Mouse (Mus musculus): ENCODE measurements at regions not wholly inside any gene's neighbourhood (a gene's known extent, or its start where the extent isn't known, plus 50 kb on each side); places are given as distances from the start of the nearest gene placed in this dataset.
A peak's percentile ranks its signal among the peaks of the same experiment; 100 is the strongest.

DNA sequence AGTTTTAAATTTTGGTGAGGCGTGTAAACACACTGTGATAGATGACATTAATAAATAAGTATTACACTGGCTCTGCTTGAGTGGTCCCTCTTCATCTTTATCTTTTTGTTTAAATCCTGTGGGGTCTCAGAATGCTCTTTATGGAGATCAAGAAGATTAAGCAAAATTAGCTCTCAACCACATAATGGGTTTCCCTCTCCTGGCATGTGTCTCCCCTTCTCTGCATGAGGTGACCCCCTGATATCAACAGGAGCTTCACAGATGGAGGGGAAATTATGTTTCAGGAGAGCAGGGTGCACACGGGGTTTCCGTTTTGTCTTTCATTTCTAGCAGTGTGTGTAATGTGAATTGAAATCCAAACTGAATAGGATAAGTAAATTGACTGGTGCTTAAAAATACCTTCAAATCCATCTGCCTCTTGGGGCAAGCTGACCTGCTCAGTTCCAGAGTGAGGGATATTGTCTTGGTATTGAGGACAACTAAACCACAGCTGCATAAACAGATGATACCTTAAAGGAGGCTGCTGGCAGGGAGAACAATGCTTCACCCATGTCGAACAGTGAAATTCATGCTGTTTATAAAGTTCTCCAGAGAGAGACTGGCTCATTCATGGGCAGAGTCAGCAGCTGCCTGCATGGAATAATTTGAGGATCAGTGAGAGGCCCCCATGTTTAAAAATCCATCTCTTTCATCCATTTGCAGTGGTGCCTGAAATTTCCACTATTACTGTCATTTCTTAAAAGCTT, 518.3 kb upstream of the Nr2f1 start:
- no peak for TF ChIP-seq CTCF (IDR thresholded peaks at IDR 0.05)
- TF ChIP-seq EP300 (IDR thresholded peaks at IDR 0.05), result no peak
- DNase-seq (ENCODE audit: low spot score) (no peak), ATAC-seq (no peak)
- no peaks in the 10 kb centered on the region for H3K9me3 ChIP-seq (ENCODE audit: low read length)
- no peak overlapping the region for H3K4me3 ChIP-seq (ENCODE audit: low read depth, low read length)
- WGBS, result 72% methylated on average over 4 of the region's 4 CpGs
- no peaks in the 10 kb centered on the region for H3K27me3 ChIP-seq (replicated peaks; ENCODE audit: insufficient read depth, low read length)
- H3K9ac ChIP-seq (replicated peaks; ENCODE audit: low read depth), result no peak overlapping the region
- no peaks in the 10 kb centered on the region for H3K4me1 ChIP-seq (ENCODE audit: insufficient read depth, low read depth, low read length)
- no peaks in the 10 kb centered on the region for H3K36me3 ChIP-seq (ENCODE audit: insufficient read depth, low read length)
- no peak overlapping the region for H3K27ac ChIP-seq (ENCODE audit: low read length)
- H3K4me2 ChIP-seq (replicated peaks; ENCODE audit: low read depth, low read length), result no peak overlapping the region

DNA sequence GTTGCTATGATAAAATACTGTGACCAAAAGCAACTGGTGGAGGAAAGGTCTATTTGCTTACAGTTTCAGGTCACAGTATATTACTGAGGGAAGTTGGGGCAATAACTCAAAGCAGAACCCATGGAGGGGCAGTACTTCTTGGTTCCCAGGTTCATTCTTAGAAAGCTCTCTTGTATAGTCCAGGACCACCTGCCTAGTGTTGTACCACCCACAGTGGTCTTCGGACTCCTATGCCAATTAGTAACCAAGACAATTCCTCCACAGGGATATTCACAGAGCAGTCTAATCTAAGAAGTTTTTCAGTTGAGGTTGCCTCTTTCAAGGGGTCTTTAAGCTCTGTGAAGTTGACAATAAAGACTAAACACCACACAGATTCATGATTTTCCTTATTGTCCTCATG, 517.6 kb upstream of the Nr2f1 start:
- DNase-seq (ENCODE audit: low spot score) (no peak), ATAC-seq (no peak)
- TF ChIP-seq CTCF (IDR thresholded peaks at IDR 0.05), result no peak
- TF ChIP-seq EP300 (IDR thresholded peaks at IDR 0.05), result no peak
- Histone ChIP-seq H3K9ac (replicated peaks; ENCODE audit: low read depth) (no peak overlapping the region), H3K27ac (ENCODE audit: low read length) (no peak overlapping the region), H3K36me3 (ENCODE audit: insufficient read depth, low read length) (no peaks in the 10 kb centered on the region), H3K4me1 (ENCODE audit: insufficient read depth, low read depth, low read length) (no peaks in the 10 kb centered on the region), H3K9me3 (ENCODE audit: low read length) (no peaks in the 10 kb centered on the region), H3K4me3 (ENCODE audit: low read depth, low read length) (no peak overlapping the region), H3K27me3 (replicated peaks; ENCODE audit: insufficient read depth, low read length) (no peaks in the 10 kb centered on the region), H3K4me2 (replicated peaks; ENCODE audit: low read depth, low read length) (no peak overlapping the region)
- 92% methylated on average over 1 of the region's 1 CpGs for WGBS

DNA sequence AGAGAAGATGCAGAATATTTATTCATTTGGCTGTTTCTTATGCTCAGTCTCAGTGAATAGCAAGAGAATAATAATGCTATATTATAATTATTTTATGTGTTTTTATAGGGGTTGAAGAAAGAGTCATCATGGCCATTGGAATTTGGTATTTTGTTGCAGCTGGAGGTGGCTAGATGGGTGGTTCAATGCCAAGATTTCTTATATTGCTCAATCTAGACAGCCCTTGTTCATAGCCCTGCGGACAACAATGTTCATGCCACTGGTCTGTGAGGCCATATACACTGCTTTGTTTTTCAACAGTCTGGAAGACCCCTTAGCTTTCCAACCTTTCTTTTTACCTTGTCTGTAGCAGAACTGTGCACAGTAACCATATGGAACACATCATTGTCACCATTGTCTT, 505.1 kb upstream of the Nr2f1 start:
- DNase-seq (ENCODE audit: low spot score) (no peak), ATAC-seq (no peak)
- H3K27ac ChIP-seq (ENCODE audit: low read length), result no peak overlapping the region
- WGBS, result 79% methylated on average over 1 of the region's 1 CpGs
- no peak overlapping the region for H3K9ac ChIP-seq (replicated peaks; ENCODE audit: low read depth)
- H3K4me2 ChIP-seq (replicated peaks; ENCODE audit: low read depth, low read length), result no peak overlapping the region
- H3K4me1 ChIP-seq (ENCODE audit: insufficient read depth, low read depth, low read length), result no peaks in the 10 kb centered on the region
- H3K4me3 ChIP-seq (ENCODE audit: low read depth, low read length), result no peak overlapping the region
- H3K36me3 ChIP-seq (ENCODE audit: insufficient read depth, low read length), result no peaks in the 10 kb centered on the region
- H3K27me3 ChIP-seq (replicated peaks; ENCODE audit: insufficient read depth, low read length), result no peaks in the 10 kb centered on the region
- no peak for TF ChIP-seq CTCF (IDR thresholded peaks at IDR 0.05)
- TF ChIP-seq EP300 (IDR thresholded peaks at IDR 0.05), result no peak
- no peaks in the 10 kb centered on the region for H3K9me3 ChIP-seq (ENCODE audit: low read length)

DNA sequence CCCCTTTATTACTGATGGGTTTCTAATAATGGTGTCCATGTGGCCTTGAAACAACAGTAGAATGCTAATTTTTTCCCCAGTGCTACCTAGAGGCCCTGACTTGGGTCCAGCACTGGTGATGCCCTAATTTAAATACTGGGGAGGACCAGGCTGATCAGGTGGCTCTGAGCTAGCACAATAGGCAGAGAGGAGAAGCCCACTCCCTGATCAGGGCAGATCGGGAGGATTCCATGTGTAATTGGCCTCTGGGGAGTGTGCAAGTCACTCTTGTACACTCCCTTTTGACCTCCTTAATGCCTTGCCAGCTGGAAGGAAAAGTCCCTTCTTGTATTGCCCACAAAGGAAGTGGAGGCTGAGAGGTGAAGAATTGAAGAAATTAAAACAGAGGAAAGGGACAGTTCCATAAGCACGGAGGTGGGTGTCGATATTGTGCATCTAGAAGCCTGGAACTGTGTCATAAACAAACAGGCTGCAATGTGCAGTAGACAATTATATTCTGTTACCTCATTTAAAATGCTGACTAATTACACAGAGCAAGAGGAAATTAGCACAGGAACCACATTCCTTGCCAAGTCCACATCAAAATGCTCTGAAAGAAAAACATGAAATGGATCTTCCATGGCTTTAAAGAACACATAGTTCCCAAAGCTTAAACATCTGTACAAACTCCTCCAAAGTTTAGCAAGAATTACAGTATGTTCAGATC, 498.4 kb upstream of the Nr2f1 start:
- DNase-seq (ENCODE audit: low spot score) (peak; percentile 16), ATAC-seq (peak; percentile 14; the same call in 1 of the 2 replicates)
- Histone ChIP-seq H3K4me1 (ENCODE audit: insufficient read depth, low read depth, low read length) (no peaks in the 10 kb centered on the region), H3K4me3 (ENCODE audit: low read depth, low read length) (no peak overlapping the region), H3K36me3 (ENCODE audit: insufficient read depth, low read length) (no peaks in the 10 kb centered on the region), H3K27ac (ENCODE audit: low read length) (no peak overlapping the region), H3K9me3 (ENCODE audit: low read length) (no peaks in the 10 kb centered on the region), H3K9ac (replicated peaks; ENCODE audit: low read depth) (no peak overlapping the region), H3K27me3 (replicated peaks; ENCODE audit: insufficient read depth, low read length) (no peaks in the 10 kb centered on the region), H3K4me2 (replicated peaks; ENCODE audit: low read depth, low read length) (no peak overlapping the region)
- TF ChIP-seq EP300 (IDR thresholded peaks at IDR 0.05), result 0 out of 2 replicates have a peak, but pooled peaks have one; percentile 36
- TF ChIP-seq CTCF (IDR thresholded peaks at IDR 0.05), result no peak
- 38% methylated on average over 3 of the region's 3 CpGs for WGBS

DNA sequence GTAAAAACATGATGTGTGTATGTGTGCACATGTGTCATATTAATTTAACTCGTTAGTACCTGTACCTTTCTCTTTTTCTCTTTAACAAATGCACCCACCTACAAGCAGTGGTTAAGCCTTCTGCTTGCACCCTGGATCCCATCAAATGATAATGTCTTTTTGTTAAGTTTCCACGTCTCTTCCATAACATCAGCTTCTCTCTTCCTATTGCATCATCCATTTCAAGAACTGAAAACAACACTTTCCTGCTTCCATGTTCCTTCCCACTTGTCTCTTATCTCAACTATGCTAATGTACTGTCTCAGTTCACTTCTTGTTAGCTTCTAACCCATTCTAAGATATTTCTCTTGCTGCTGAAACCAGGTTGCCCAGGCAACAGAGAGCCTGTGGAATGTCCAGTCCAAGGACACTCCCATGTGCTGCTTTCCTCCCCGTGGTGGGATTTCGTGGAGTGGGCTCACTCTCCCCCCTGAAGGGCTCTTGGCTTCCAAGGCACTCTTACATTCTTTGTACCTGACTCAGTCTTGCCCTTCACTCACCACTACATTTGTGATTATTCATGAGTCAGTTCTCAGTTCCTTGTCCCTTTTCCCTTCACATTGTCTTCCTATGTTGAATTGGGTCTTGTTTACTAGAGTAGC, 479.8 kb upstream of the Nr2f1 start:
- Histone ChIP-seq H3K9me3 (ENCODE audit: low read length) (no peaks in the 10 kb centered on the region), H3K36me3 (ENCODE audit: insufficient read depth, low read length) (no peaks in the 10 kb centered on the region), H3K9ac (replicated peaks; ENCODE audit: low read depth) (no peak overlapping the region), H3K27me3 (replicated peaks; ENCODE audit: insufficient read depth, low read length) (no peaks in the 10 kb centered on the region), H3K4me2 (replicated peaks; ENCODE audit: low read depth, low read length) (no peak overlapping the region), H3K27ac (ENCODE audit: low read length) (no peak overlapping the region), H3K4me1 (ENCODE audit: insufficient read depth, low read depth, low read length) (no peaks in the 10 kb centered on the region), H3K4me3 (ENCODE audit: low read depth, low read length) (no peak overlapping the region)
- DNase-seq (ENCODE audit: low spot score), result peak; percentile 76
- ATAC-seq, result peak; percentile 100
- TF ChIP-seq EP300 (IDR thresholded peaks at IDR 0.05) (peak; percentile 88; the same call in 1 of the 2 replicates), CTCF (IDR thresholded peaks at IDR 0.05) (no peak)
- 26% methylated on average over 4 of the region's 4 CpGs for WGBS

DNA sequence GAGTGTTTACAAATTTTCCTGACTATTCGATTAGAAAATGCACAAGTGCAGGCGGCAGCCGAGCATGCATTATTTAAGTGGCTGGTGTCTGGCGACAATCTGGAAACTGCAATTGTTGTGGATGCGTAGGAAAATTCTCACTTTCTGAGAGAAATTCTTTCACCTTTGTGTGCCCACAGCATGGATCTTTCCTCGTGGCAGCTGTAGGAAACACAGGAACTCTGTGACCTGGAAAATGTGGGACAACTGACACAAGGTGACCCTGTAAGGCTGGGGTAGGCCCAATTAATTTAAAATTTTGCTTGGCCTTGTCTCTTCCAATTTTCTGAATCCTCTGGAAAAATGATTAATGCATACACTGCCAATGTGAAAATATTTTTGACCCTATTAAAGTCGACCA, 478.7 kb upstream of the Nr2f1 start:
- no peak overlapping the region for H3K27ac ChIP-seq (ENCODE audit: low read length)
- DNase-seq (ENCODE audit: low spot score) (no peak), ATAC-seq (no peak)
- H3K4me1 ChIP-seq (ENCODE audit: insufficient read depth, low read depth, low read length), result no peaks in the 10 kb centered on the region
- no peaks in the 10 kb centered on the region for H3K36me3 ChIP-seq (ENCODE audit: insufficient read depth, low read length)
- no peak overlapping the region for H3K4me2 ChIP-seq (replicated peaks; ENCODE audit: low read depth, low read length)
- H3K4me3 ChIP-seq (ENCODE audit: low read depth, low read length), result no peak overlapping the region
- no peaks in the 10 kb centered on the region for H3K27me3 ChIP-seq (replicated peaks; ENCODE audit: insufficient read depth, low read length)
- no peak overlapping the region for H3K9ac ChIP-seq (replicated peaks; ENCODE audit: low read depth)
- TF ChIP-seq CTCF (IDR thresholded peaks at IDR 0.05) (no peak), EP300 (IDR thresholded peaks at IDR 0.05) (no peak)
- 56% methylated on average over 7 of the region's 7 CpGs for WGBS
- no peaks in the 10 kb centered on the region for H3K9me3 ChIP-seq (ENCODE audit: low read length)
